Mouse (Mus musculus) stomach, postnatal 0 days (tissue): ENCODE measurements around the gene Gab3. TPM values are rescaled to one million over a fixed set of nuclear protein-coding genes. Genes with fewer than 3 reads are reported as not detected.

Experiments used
- ATAC-seq: fragments of 200-750 bp; cut with Nextera tagmentation; 2 replicates; pipeline ENCODE4 v1.8.0; 2017; ENCODE audit not compliant: low FRiP score, low TSS enrichment
- DNase-seq: peaks from one replicate; pipeline ENCODE4 v3.0.0-alpha.2; 2016; ENCODE audit warnings: low spot score
- H3K27ac ChIP-seq: fragments of 300-500 bp; sonication (generic); replicated peaks from 2 replicates; pipeline ENCODE4 v1.5.1; 2014; ENCODE audit warnings: mild to moderate bottlenecking, control low read depth
- H3K27me3 ChIP-seq: fragments of 300-500 bp; sonication (generic); 2 replicates; pipeline ENCODE4 v1.6.1; 2014; ENCODE audit warnings: low read length; ENCODE audit not compliant: control insufficient read depth, insufficient read depth
- H3K36me3 ChIP-seq: fragments of 300-500 bp; sonication (generic); 2 replicates; pipeline ENCODE4 v1.6.1; 2014; ENCODE audit warnings: low read length, mixed read lengths; ENCODE audit not compliant: control insufficient read depth, insufficient read depth
- H3K4me1 ChIP-seq: fragments of 300-500 bp; sonication (generic); replicated peaks from 2 replicates; pipeline ENCODE4 v1.6.1; 2014; ENCODE audit warnings: antibody characterized with exemption; ENCODE audit not compliant: control insufficient read depth, insufficient read depth
- H3K4me2 ChIP-seq: fragments of 300-500 bp; sonication (generic); replicated peaks from 2 replicates; pipeline ENCODE4 v1.6.1; 2014; ENCODE audit warnings: low read depth, mild to moderate bottlenecking, control low read depth, moderate library complexity
- H3K4me3 ChIP-seq: fragments of 300-500 bp; sonication (generic); 2 replicates; pipeline ENCODE4 v1.5.1; 2014; ENCODE audit warnings: low read depth, low read length, control low read depth
- H3K9ac ChIP-seq: fragments of 300-500 bp; sonication (generic); 2 replicates; pipeline ENCODE4 v1.6.1; 2014; ENCODE audit warnings: mild to moderate bottlenecking, low read length, control low read depth, mixed read lengths
- H3K9me3 ChIP-seq: fragments of 300-500 bp; sonication (generic); 2 replicates; pipeline ENCODE4 v1.6.1; 2016; ENCODE audit warnings: low read length; ENCODE audit not compliant: control insufficient read depth
- CTCF ChIP-seq: IDR thresholded peaks from 2 replicates; pipeline ENCODE4 v1.5.1; 2016; ENCODE audit warnings: antibody characterized with exemption, low read depth, mild to moderate bottlenecking, moderate library complexity
- EP300 ChIP-seq: optimal IDR thresholded peaks from 2 replicates; pipeline ENCODE3; 2016; ENCODE audit warnings: antibody characterized with exemption
- WGBS: fragments of 180-500 bp; shearing (Covaris S2); extraction: QIAGEN DNeasy Blood & Tissue Kit; methylation state at CpG from one replicate; pipeline ENCODE4 v1.1.7; 2014; 5-methylcytosine and 5-hydroxymethylcytosine counted together
- polyA plus RNA-seq: library from polyadenylated mRNA; unstranded; fragments of >200 nt; fragmentation: Nextera tagmentation; extraction: Ambion mirVana; gene quantifications from 2 replicates; pipeline ENCODE4 v1.2.1, GENCODE M21; 2015

Gene Gab3
- polyA plus RNA-seq, 1 experiment from 2014 or later: 1.3 TPM

- TF ChIP-seq EP300 (no peak), CTCF (no peak)
- Histone ChIP-seq H3K4me1 (no peaks in the 10 kb centered on the region), H3K9ac (peak overlapping the region; percentile 55), H3K4me3 (peak overlapping the region; percentile 42), H3K9me3 (no peaks in the 10 kb centered on the region), H3K27ac (no peak overlapping the region; the same call in 1 of the 2 replicates), H3K36me3 (no peaks in the 10 kb centered on the region), H3K4me2 (peak overlapping the region; percentile 53), H3K27me3 (no peaks in the 10 kb centered on the region)
- DNase-seq (peak; percentile 15), ATAC-seq (0 out of 2 replicates have a peak, but pooled peaks have one; percentile 18)
- 19% methylated on average over 26 of the region's 26 CpGs for WGBS
Observed at GRCm38 (mm10) chrX:75083982-75084773, 1.1 kb downstream of the Gab3 start.

GRCm38 (mm10) chrX:75082351-75082750 lies 2.9 kb downstream of the Gab3 start:
- 55% methylated on average over 2 of the region's 2 CpGs for WGBS
- Histone ChIP-seq H3K27ac (no peak overlapping the region), H3K9ac (no peak overlapping the region), H3K36me3 (no peaks in the 10 kb centered on the region), H3K4me1 (no peaks in the 10 kb centered on the region), H3K9me3 (no peaks in the 10 kb centered on the region), H3K27me3 (no peaks in the 10 kb centered on the region), H3K4me2 (no peak overlapping the region), H3K4me3 (no peak overlapping the region)
- ATAC-seq (no peak), DNase-seq (no peak)
- peak; percentile 37; the same call in 1 of the 2 replicates for TF ChIP-seq CTCF
- no peak for TF ChIP-seq EP300

- H3K4me2 ChIP-seq: no peak overlapping the region
- no peak overlapping the region for H3K4me3 ChIP-seq
- H3K9ac ChIP-seq: no peak overlapping the region
- ATAC-seq (no peak), DNase-seq (no peak)
- TF ChIP-seq EP300 (no peak), CTCF (no peak)
- H3K36me3 ChIP-seq: no peaks in the 10 kb centered on the region
- no peaks in the 10 kb centered on the region for H3K27me3 ChIP-seq
- WGBS: 76% methylated on average over 2 of the region's 2 CpGs
- no peak overlapping the region for H3K27ac ChIP-seq
- H3K9me3 ChIP-seq: no peaks in the 10 kb centered on the region
- no peaks in the 10 kb centered on the region for H3K4me1 ChIP-seq
Observed at GRCm38 (mm10) chrX:75056120-75056775, 29.0 kb downstream of the Gab3 start.

- Histone ChIP-seq H3K27me3 (no peaks in the 10 kb centered on the region), H3K9me3 (no peaks in the 10 kb centered on the region), H3K27ac (no peak overlapping the region), H3K4me3 (peak overlapping the region; percentile 10; the same call in 1 of the 2 replicates), H3K9ac (no peak overlapping the region), H3K4me1 (no peaks in the 10 kb centered on the region), H3K36me3 (no peaks in the 10 kb centered on the region), H3K4me2 (no peak overlapping the region)
- 30% methylated on average over 3 of the region's 3 CpGs for WGBS
- TF ChIP-seq EP300: no peak
- no peak for TF ChIP-seq CTCF
- ATAC-seq (no peak), DNase-seq (no peak)
Observed at GRCm38 (mm10) chrX:75046921-75047635, 38.2 kb downstream of the Gab3 start.

GRCm38 (mm10) chrX:75045931-75046330 lies 39.3 kb downstream of the Gab3 start:
- no peak for TF ChIP-seq EP300
- TF ChIP-seq CTCF: no peak
- ATAC-seq (no peak), DNase-seq (no peak)
- WGBS: 86% methylated on average over 1 of the region's 1 CpGs
- Histone ChIP-seq H3K4me3 (no peak overlapping the region), H3K4me2 (no peak overlapping the region), H3K36me3 (no peaks in the 10 kb centered on the region), H3K9ac (no peak overlapping the region), H3K27ac (no peak overlapping the region), H3K9me3 (no peaks in the 10 kb centered on the region), H3K4me1 (no peaks in the 10 kb centered on the region), H3K27me3 (no peaks in the 10 kb centered on the region)
